Mouse (Mus musculus) G1E-ER4 (cell line): ENCODE data around the gene Epgn. TPM values are rescaled to one million over a fixed set of nuclear protein-coding genes. Genes with fewer than 3 reads are reported as not detected.

Experiments
- GATA1 ChIP-seq: IDR thresholded peaks from one replicate; pipeline ENCODE4 v1.8.0; 2012; ENCODE audit warnings: low read length, inconsistent platforms
- polyA plus RNA-seq: library from polyadenylated mRNA; stranded (reverse); fragments of >175 nt; gene quantifications from 2 replicates; pipeline ENCODE4 v1.2.3, GENCODE M21; 2012

The Epgn gene
- polyA plus RNA-seq, 1 experiment = not detected

GRCm38 (mm10) chr5:91073626-91074025, 46.4 kb downstream of the Epgn start:
- TF ChIP-seq GATA1 = no peak

GRCm38 (mm10) chr5:91074026-91074425, 46.8 kb downstream of the Epgn start:
- TF ChIP-seq GATA1 = no peak

GRCm38 (mm10) chr5:91074450-91074950, 47.2 kb downstream of the Epgn start, which contains the start of gene Ereg:
Ereg (plus strand) TSS chr5:91074622.
- TF ChIP-seq GATA1 = no peak

GRCm38 (mm10) chr5:91075021-91075420, 47.8 kb downstream of the Epgn start:
- TF ChIP-seq GATA1 = no peak

- no peak for TF ChIP-seq GATA1
These were observed 55.8 kb downstream of the Epgn start for GRCm38 (mm10) chr5:91083016-91083415.

Other genes with a start within 250 kb of the Epgn start
- 0.05 TPM in 1 of 2 replicates, not detected in the other for gene Cxcl3, start 241.4 kb upstream of the Epgn start, polyA plus RNA-seq
- gene Cxcl15, start 232.9 kb upstream of the Epgn start, polyA plus RNA-seq = not detected in 2 replicates
- not detected in 2 replicates for gene Cxcl1, start 136.2 kb upstream of the Epgn start, polyA plus RNA-seq
- gene Cxcl2, start 123.6 kb upstream of the Epgn start, polyA plus RNA-seq = not detected in 2 replicates
- 8.5 and 12.9 TPM in 2 replicates for gene Mthfd2l, start 96.3 kb upstream of the Epgn start, polyA plus RNA-seq
- gene Ereg, start 47.2 kb downstream of the Epgn start, polyA plus RNA-seq = not detected in 2 replicates
- not detected in 2 replicates for gene Areg, start 112.1 kb downstream of the Epgn start, polyA plus RNA-seq